In genomic region chrX:38428818-38429440, GRCm38 (mm10) we compare ENCODE assay signal across 11 mouse cellular contexts. TPM values are rescaled to one million over a fixed set of nuclear protein-coding genes. Genes with fewer than 3 reads are reported as not detected.
DNase-seq lines count a peak whose midpoint lies in the region; ATAC-seq lines count a peak whose summit lies in the region.
"Had no signal": no experiment of that assay in that cellular context is flagged by ENCODE, and none has a peak within 500 bp of the region (broad histone marks: within the 10 kb centered on the region; RNA-seq: fewer than 3 reads in every experiment).

No protein-coding gene starts in this region.

- no peaks in the 10 kb centered on the region for H3K9me3 ChIP-seq in forebrain, embryonic 16.5 days (ENCODE audit: control insufficient read depth, low read length)
- H3K9me3 ChIP-seq in forebrain, embryonic 12.5 days, result no peaks in the 10 kb centered on the region
- no peaks in the 10 kb centered on the region for H3K9me3 ChIP-seq in kidney, embryonic 16.5 days (ENCODE audit: low read length)
- H3K9me3 ChIP-seq in midbrain, embryonic 15.5 days, result no peaks in the 10 kb centered on the region
- H3K9me3 ChIP-seq: embryonic facial prominence, embryonic 13.5 days; limb, embryonic 15.5 days had no signal

- H3K9ac ChIP-seq in forebrain, embryonic 16.5 days (replicated peaks; ENCODE audit: low read depth, low read length), result no peak overlapping the region
- H3K9ac ChIP-seq in forebrain, embryonic 12.5 days, result no peak overlapping the region
- no peak overlapping the region for H3K9ac ChIP-seq in kidney, embryonic 16.5 days (replicated peaks; ENCODE audit: low read length)
- no peak overlapping the region for H3K9ac ChIP-seq in midbrain, embryonic 15.5 days
- H3K9ac ChIP-seq: embryonic facial prominence, embryonic 13.5 days; limb, embryonic 15.5 days had no signal

- H3K4me1 ChIP-seq in forebrain, embryonic 16.5 days (replicated peaks; ENCODE audit: control insufficient read depth, insufficient read depth, low read length), result no peaks in the 10 kb centered on the region
- H3K4me1 ChIP-seq in forebrain, embryonic 12.5 days, result no peaks in the 10 kb centered on the region
- no peaks in the 10 kb centered on the region for H3K4me1 ChIP-seq in kidney, embryonic 16.5 days (ENCODE audit: insufficient read depth, low read length)
- no peaks in the 10 kb centered on the region for H3K4me1 ChIP-seq in midbrain, embryonic 15.5 days
- H3K4me1 ChIP-seq: embryonic facial prominence, embryonic 13.5 days; limb, embryonic 15.5 days had no signal

- no peaks in the 10 kb centered on the region for H3K36me3 ChIP-seq in forebrain, embryonic 16.5 days (ENCODE audit: control insufficient read depth, insufficient read depth)
- peaks cover 7% of the 10 kb centered on the region; the same call in 1 of the 2 replicates for H3K36me3 ChIP-seq in forebrain, embryonic 12.5 days (replicated peaks)
- H3K36me3 ChIP-seq in kidney, embryonic 16.5 days (ENCODE audit: insufficient read depth, low read length), result peaks cover 23% of the 10 kb centered on the region
- no peaks in the 10 kb centered on the region for H3K36me3 ChIP-seq in midbrain, embryonic 15.5 days (replicated peaks)

- peak; percentile 19 for DNase-seq in layer of hippocampus, adult 11-12 months (ENCODE audit: low spot score)
- no peak for DNase-seq in layer of hippocampus, postnatal 36 days
- DNase-seq in NIH3T3 (ENCODE audit: low read depth), result peak; percentile 81
- no peak for DNase-seq in T-cell, adult 2 months (ENCODE audit: low spot score)

- peak; percentile 78 for ATAC-seq in forebrain, embryonic 16.5 days
- ATAC-seq in forebrain, embryonic 12.5 days (ENCODE audit: low FRiP score), result no peak
- peak; percentile 88 for ATAC-seq in kidney, embryonic 16.5 days (ENCODE audit: low FRiP score, low TSS enrichment)
- no peak for ATAC-seq in midbrain, embryonic 15.5 days (replicated peaks)

- no peak overlapping the region for H3K4me2 ChIP-seq in forebrain, embryonic 16.5 days (ENCODE audit: low read length)
- no peak overlapping the region for H3K4me2 ChIP-seq in forebrain, embryonic 12.5 days
- no peak overlapping the region for H3K4me2 ChIP-seq in kidney, embryonic 16.5 days (replicated peaks; ENCODE audit: low read depth, low read length)
- no peak overlapping the region for H3K4me2 ChIP-seq in midbrain, embryonic 15.5 days
- H3K4me2 ChIP-seq: embryonic facial prominence, embryonic 13.5 days; limb, embryonic 15.5 days had no signal

- no peak overlapping the region for H3K27ac ChIP-seq in forebrain, embryonic 16.5 days (ENCODE audit: low read length)
- no peak overlapping the region for H3K27ac ChIP-seq in forebrain, embryonic 12.5 days
- H3K27ac ChIP-seq in kidney, embryonic 16.5 days (ENCODE audit: low read length), result no peak overlapping the region
- no peak overlapping the region for H3K27ac ChIP-seq in midbrain, embryonic 15.5 days
- H3K27ac ChIP-seq: embryonic facial prominence, embryonic 13.5 days; limb, embryonic 15.5 days; macrophage had no signal

- no peak overlapping the region for H3K4me3 ChIP-seq in forebrain, embryonic 16.5 days (replicated peaks; ENCODE audit: low read length)
- no peak overlapping the region for H3K4me3 ChIP-seq in forebrain, embryonic 12.5 days (replicated peaks)
- H3K4me3 ChIP-seq in kidney, embryonic 16.5 days (ENCODE audit: low read length), result no peak overlapping the region
- H3K4me3 ChIP-seq in midbrain, embryonic 15.5 days, result no peak overlapping the region
- H3K4me3 ChIP-seq: embryonic facial prominence, embryonic 13.5 days; limb, embryonic 15.5 days had no signal

- WGBS in forebrain, embryonic 16.5 days, result 71% methylated on average over 3 of the region's 3 CpGs
- 72% methylated on average over 3 of the region's 3 CpGs for WGBS in forebrain, embryonic 12.5 days
- 53% methylated on average over 3 of the region's 3 CpGs for WGBS in kidney, embryonic 16.5 days
- WGBS in midbrain, embryonic 15.5 days, result 88% methylated on average over 3 of the region's 3 CpGs

- no peaks in the 10 kb centered on the region for H3K27me3 ChIP-seq in forebrain, embryonic 16.5 days (replicated peaks; ENCODE audit: control insufficient read depth, insufficient read depth, low read length)
- no peaks in the 10 kb centered on the region for H3K27me3 ChIP-seq in forebrain, embryonic 12.5 days
- H3K27me3 ChIP-seq in kidney, embryonic 16.5 days (ENCODE audit: insufficient read depth, low read length), result no peaks in the 10 kb centered on the region
- H3K27me3 ChIP-seq in midbrain, embryonic 15.5 days (replicated peaks), result no peaks in the 10 kb centered on the region
- H3K27me3 ChIP-seq: embryonic facial prominence, embryonic 13.5 days; limb, embryonic 15.5 days had no signal

RNA-seq across cellular contexts. Expression of gene Lamp2, which starts 27.3 kb away (rescaled TPM):
- 46.7 and 55.4 TPM in 2 replicates for polyA plus RNA-seq in forebrain, embryonic 16.5 days (2015; fragmentation: Nextera tagmentation; extraction: Ambion mirVana)
- 59.9 and 60.4 TPM in 2 replicates for polyA plus RNA-seq in forebrain, embryonic 12.5 days (2016; fragmentation: Nextera tagmentation; extraction: Ambion mirVana)
- 10 to 100 TPM; 67.3 to 71.6 TPM for total RNA-seq in layer of hippocampus, postnatal 36 days (2021)
- polyA plus RNA-seq in kidney, embryonic 16.5 days (2015; fragmentation: Nextera tagmentation; extraction: Ambion mirVana), result 187 and 188 TPM in 2 replicates
- 52.0 and 53.6 TPM in 2 replicates for polyA plus RNA-seq in midbrain, embryonic 15.5 days (2015; fragmentation: Nextera tagmentation; extraction: Ambion mirVana)

Comparison
In these comparisons a context has a peak if more than half of its experiments do, and no peak if none do; other contexts are left out.
1. ATAC-seq: peak in forebrain, embryonic 16.5 days (single experiment) and kidney, embryonic 16.5 days (single experiment); none in forebrain, embryonic 12.5 days (single experiment) and midbrain, embryonic 15.5 days (single experiment).
2. DNase-seq: peak in layer of hippocampus, adult 11-12 months (single experiment) and NIH3T3 (single experiment); none in layer of hippocampus, postnatal 36 days (0 of 2) and T-cell, adult 2 months (single experiment).